Mouse (Mus musculus): Measurements from ENCODE around the gene Cdk19.
A peak's percentile ranks its signal among the peaks of the same experiment; 100 is the strongest.

The Cdk19 gene

GRCm38 (mm10) chr10:40339351-40339964 is at the start of gene Cdk19:
Cdk19 (plus strand) TSS chr10:40339564.
- DNase-seq = no peak

- DNase-seq = no peak
Measured at GRCm38 (mm10) chr10:40292640-40293039, 46.7 kb upstream of the Cdk19 start.

- peak; percentile 63 for DNase-seq
Measured at GRCm38 (mm10) chr10:40300648-40301171, 38.7 kb upstream of the Cdk19 start.

GRCm38 (mm10) chr10:40301181-40302075 is 37.9 kb upstream of the Cdk19 start:
- DNase-seq = peak; percentile 52

- DNase-seq = peak; percentile 100
Measured at GRCm38 (mm10) chr10:40302140-40302985, 37.0 kb upstream of the Cdk19 start, which contains the start of gene Amd1. Amd1 (minus strand) TSS chr10:40302186.

GRCm38 (mm10) chr10:40305989-40306388 is 33.4 kb upstream of the Cdk19 start:
- no peak for DNase-seq

GRCm38 (mm10) chr10:40307826-40308583 is 31.4 kb upstream of the Cdk19 start:
- DNase-seq = no peak

GRCm38 (mm10) chr10:40309884-40310635 is 29.3 kb upstream of the Cdk19 start:
- DNase-seq = no peak

GRCm38 (mm10) chr10:40312781-40313180 is 26.6 kb upstream of the Cdk19 start:
- DNase-seq = no peak

GRCm38 (mm10) chr10:40316841-40317585 is 22.4 kb upstream of the Cdk19 start:
- DNase-seq = no peak

- no peak for DNase-seq
Measured at GRCm38 (mm10) chr10:40320306-40320705, 19.1 kb upstream of the Cdk19 start.

GRCm38 (mm10) chr10:40328004-40328551 is 11.3 kb upstream of the Cdk19 start:
- DNase-seq = no peak

- DNase-seq = no peak
Measured at GRCm38 (mm10) chr10:40330262-40330661, 9.1 kb upstream of the Cdk19 start.

GRCm38 (mm10) chr10:40332864-40333263 is 6.5 kb upstream of the Cdk19 start:
- no peak for DNase-seq

- no peak for DNase-seq
Measured at GRCm38 (mm10) chr10:40342036-40342435, 2.7 kb downstream of the Cdk19 start.

- no peak for DNase-seq
Measured at GRCm38 (mm10) chr10:40346776-40347403, 7.5 kb downstream of the Cdk19 start.

GRCm38 (mm10) chr10:40347461-40347954 is 8.1 kb downstream of the Cdk19 start:
- no peak for DNase-seq

- DNase-seq = peak; percentile 98
Measured at GRCm38 (mm10) chr10:40348566-40349536, 9.5 kb downstream of the Cdk19 start.

All from cerebellum, adult 8-10 months (tissue).